Mouse (Mus musculus) small intestine, adult 2 months (tissue): Measurements from ENCODE around the gene Fmo6. TPM values are rescaled to one million over a fixed set of nuclear protein-coding genes. Genes with fewer than 3 reads are reported as not detected.
A peak's percentile ranks its signal among the peaks of the same experiment; 100 is the strongest.

Source experiments
- H3K27ac ChIP-seq: fragments of 200-500 bp; 2 replicates; pipeline ENCODE4 v1.5.1; 2012; ENCODE audit warnings: low read depth, low read length, control low read depth, inconsistent platforms; ENCODE audit not compliant: insufficient read depth
- H3K27me3 ChIP-seq: fragments of 200-500 bp; 2 replicates; pipeline ENCODE4 v1.6.1; 2012; ENCODE audit warnings: mild to moderate bottlenecking, moderate library complexity, low read length, inconsistent platforms; ENCODE audit not compliant: control insufficient read depth, insufficient read depth
- H3K36me3 ChIP-seq: fragments of 200-500 bp; 2 replicates; pipeline ENCODE4 v1.6.1; 2012; ENCODE audit warnings: mild to moderate bottlenecking, low read length, control low read depth, inconsistent platforms; ENCODE audit not compliant: control insufficient read depth, insufficient read depth
- H3K4me1 ChIP-seq: fragments of 200-500 bp; 2 replicates; pipeline ENCODE4 v1.6.1; 2012; ENCODE audit warnings: low read length, inconsistent platforms, mixed read lengths; ENCODE audit not compliant: control insufficient read depth, insufficient read depth, insufficient read length
- H3K4me3 ChIP-seq: fragments of 200-500 bp; 2 replicates; pipeline ENCODE4 v1.5.1; 2012; ENCODE audit warnings: low read depth, mild to moderate bottlenecking, control low read depth, inconsistent platforms, low read length, moderate library complexity
- CTCF ChIP-seq: fragments of 200-500 bp; IDR thresholded peaks from 2 replicates; pipeline ENCODE4 v1.5.1; 2012; ENCODE audit warnings: low read depth, mild to moderate bottlenecking, control low read depth, inconsistent platforms, low read length, moderate library complexity, mixed read lengths; ENCODE audit not compliant: insufficient replicate concordance, insufficient read length; ENCODE audit errors: extremely low read depth
- POLR2A ChIP-seq: fragments of 200-500 bp; IDR thresholded peaks from 2 replicates; pipeline ENCODE4 v1.6.1; 2012; ENCODE audit warnings: low read depth, mild to moderate bottlenecking, control low read depth, inconsistent platforms, low read length, moderate library complexity
- WGBS: fragments of 180-500 bp; shearing (Covaris S2); methylation state at CpG from one replicate; pipeline ENCODE4 v1.1.7; 2018; 5-methylcytosine and 5-hydroxymethylcytosine counted together
- polyA plus RNA-seq: library from polyadenylated mRNA; depleted of rRNA; stranded (reverse); fragments of >200 nt; gene quantifications from 2 replicates; pipeline ENCODE4 v1.2.3, GENCODE M21; 2012

The Fmo6 gene
- polyA plus RNA-seq, 1 experiment = not detected

- 64% methylated on average over 4 of the region's 4 CpGs for WGBS
- H3K36me3 ChIP-seq = no peaks in the 10 kb centered on the region
- no peak for TF ChIP-seq POLR2A
- no peak for TF ChIP-seq CTCF
- no peak overlapping the region for H3K4me3 ChIP-seq
- no peak overlapping the region for H3K27ac ChIP-seq
- H3K27me3 ChIP-seq = no peaks in the 10 kb centered on the region
- H3K4me1 ChIP-seq = peaks cover 3% of the 10 kb centered on the region; the same call in 1 of the 2 replicates
These were observed 22.3 kb downstream of the Fmo6 start for GRCm38 (mm10) chr1:162914932-162915556.

DNA sequence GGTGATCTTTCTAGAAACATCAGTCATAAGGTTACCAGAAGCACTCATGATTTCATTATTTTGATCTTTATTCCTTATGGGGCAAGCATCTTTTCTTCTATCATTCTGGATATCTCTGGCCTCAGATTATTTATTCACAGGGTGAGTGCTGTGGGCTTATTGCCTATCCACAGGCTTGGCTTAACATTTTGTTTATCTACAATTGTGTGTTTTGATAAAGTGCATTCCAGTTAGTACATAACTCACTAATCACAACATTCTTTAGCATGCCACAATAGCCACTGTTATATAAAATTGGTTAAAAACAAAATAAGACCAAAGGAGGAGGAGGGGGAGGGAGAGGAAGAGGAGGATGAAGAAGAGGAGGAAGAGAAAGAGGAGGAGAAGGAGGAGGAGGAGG is 25.2 kb downstream of the Fmo6 start:
- no peaks in the 10 kb centered on the region for H3K27me3 ChIP-seq
- H3K4me3 ChIP-seq = no peak overlapping the region
- no peak for TF ChIP-seq POLR2A
- TF ChIP-seq CTCF = no peak
- H3K4me1 ChIP-seq = peaks cover 3% of the 10 kb centered on the region; the same call in 1 of the 2 replicates
- no peak overlapping the region for H3K27ac ChIP-seq
- no peaks in the 10 kb centered on the region for H3K36me3 ChIP-seq

GRCm38 (mm10) chr1:162901879-162902278 is 35.4 kb downstream of the Fmo6 start:
- Histone ChIP-seq H3K36me3 (no peaks in the 10 kb centered on the region), H3K4me1 (no peaks in the 10 kb centered on the region), H3K27me3 (no peaks in the 10 kb centered on the region), H3K4me3 (no peak overlapping the region), H3K27ac (no peak overlapping the region)
- TF ChIP-seq CTCF = no peak
- no peak for TF ChIP-seq POLR2A
- WGBS = 84% methylated on average over 4 of the region's 4 CpGs

DNA sequence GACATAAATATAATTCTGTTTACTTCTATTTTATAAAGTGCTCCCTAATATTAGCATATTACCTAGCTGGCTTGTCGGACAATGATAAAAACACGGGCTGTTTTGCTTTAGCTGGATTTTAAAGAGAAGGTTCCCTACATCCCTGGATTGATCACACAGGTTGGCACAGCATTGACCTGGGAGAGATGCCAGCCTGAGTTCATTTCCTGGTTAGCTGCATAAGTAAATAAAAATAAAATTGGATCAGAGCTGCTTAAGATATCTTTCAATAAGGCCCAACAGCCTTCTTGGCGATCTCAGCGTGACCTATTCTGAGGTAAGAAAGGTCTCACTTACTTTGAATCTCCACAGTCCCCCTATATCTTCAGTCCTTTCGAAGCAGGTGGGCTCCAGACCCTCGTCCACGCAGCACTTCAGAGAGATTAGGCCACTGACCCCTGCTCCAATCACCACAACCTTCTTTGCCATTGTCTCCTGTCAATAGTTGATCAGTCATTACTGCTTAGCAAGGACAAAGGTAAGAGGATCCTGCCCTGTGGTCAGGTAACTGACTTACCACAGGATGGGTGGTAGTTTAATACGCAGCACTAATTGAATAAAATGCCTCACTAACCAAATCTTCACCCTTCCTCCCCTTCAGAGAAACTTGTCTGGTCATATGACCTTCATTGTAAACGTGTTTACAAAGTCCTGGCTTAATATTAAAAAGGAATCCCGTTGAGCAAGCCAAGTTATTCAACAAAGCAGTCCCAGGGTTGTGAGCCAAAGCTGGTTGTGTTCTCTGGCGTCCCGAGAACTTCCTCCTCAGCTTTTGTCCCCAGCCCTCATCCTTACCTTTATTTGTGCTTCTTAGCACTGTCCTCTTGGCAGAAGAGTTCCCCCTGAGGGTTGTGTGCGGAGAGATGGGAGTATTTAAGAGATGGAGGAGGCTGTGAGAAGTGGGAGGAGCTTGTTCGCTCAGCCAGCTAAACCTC is 39.2 kb downstream of the Fmo6 start, which contains the start of gene Fmo2:
Fmo2 (minus strand) TSS at position 889 of the 974 bp plus-strand sequence.
- WGBS = 30% methylated on average over 14 of the region's 14 CpGs
- TF ChIP-seq CTCF (no peak), POLR2A (no peak)
- Histone ChIP-seq H3K36me3 (no peaks in the 10 kb centered on the region), H3K27ac (peak within 1 kb of the TSS; percentile 37), H3K27me3 (no peaks in the 10 kb centered on the region), H3K4me1 (no peaks in the 10 kb centered on the region), H3K4me3 (no peak within 1 kb of the TSS)

DNA sequence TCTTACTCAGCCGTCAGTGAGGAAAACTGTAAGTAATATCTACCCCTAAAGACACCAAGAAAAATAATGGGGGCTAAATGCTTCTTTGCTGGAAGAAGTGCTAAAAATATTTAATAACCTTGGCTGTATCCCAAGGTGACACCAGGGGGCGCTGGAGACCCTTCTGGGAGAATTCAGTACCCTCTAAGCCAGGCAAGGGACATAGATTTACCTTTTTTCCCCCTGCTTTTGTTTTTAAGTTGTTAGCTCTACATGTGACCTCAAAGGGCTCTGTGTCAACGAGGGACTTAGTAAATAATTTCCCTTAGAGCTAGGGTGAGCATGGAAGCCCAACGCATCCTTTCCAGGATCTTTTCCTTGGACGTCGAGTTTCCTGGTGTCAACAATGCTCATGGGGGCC is 41.4 kb downstream of the Fmo6 start:
- Histone ChIP-seq H3K4me1 (no peaks in the 10 kb centered on the region), H3K4me3 (no peak overlapping the region), H3K27ac (no peak overlapping the region), H3K36me3 (no peaks in the 10 kb centered on the region), H3K27me3 (no peaks in the 10 kb centered on the region)
- no peak for TF ChIP-seq POLR2A
- peak; percentile 71; the same call in 1 of the 2 replicates for TF ChIP-seq CTCF
- WGBS = 48% methylated on average over 6 of the region's 6 CpGs

- Histone ChIP-seq H3K27me3 (no peaks in the 10 kb centered on the region), H3K36me3 (no peaks in the 10 kb centered on the region), H3K4me3 (no peak overlapping the region), H3K4me1 (no peaks in the 10 kb centered on the region), H3K27ac (no peak overlapping the region)
- TF ChIP-seq POLR2A (no peak), CTCF (no peak)
- 66% methylated on average over 6 of the region's 6 CpGs for WGBS
These were observed 44.3 kb downstream of the Fmo6 start for GRCm38 (mm10) chr1:162893014-162893413.

DNA sequence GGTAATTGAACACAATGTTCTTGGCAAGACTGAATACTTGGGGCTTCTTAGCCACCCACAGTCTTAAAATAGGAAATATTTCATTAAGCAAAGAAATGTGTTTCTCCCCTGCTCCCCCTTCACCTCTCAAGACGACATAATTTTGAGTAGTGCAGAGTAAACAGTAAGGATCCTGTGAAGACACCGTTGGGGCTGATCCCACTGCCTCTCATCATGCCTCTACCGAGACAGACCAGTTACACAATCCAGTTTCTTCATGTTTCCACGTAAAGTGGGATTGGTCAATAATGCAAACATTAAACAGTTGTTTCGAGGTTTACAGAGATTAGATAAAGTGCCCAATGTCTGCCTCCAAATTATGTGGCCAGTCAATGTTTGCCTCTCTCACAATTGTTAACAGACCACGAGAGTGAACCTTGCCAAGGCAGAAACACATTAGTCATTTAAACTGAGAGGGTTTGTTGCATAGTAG is 45.3 kb downstream of the Fmo6 start:
- no peak overlapping the region for H3K4me3 ChIP-seq
- WGBS = 11% methylated on average over 6 of the region's 6 CpGs
- no peaks in the 10 kb centered on the region for H3K36me3 ChIP-seq
- no peak overlapping the region; the same call in 1 of the 2 replicates for H3K27ac ChIP-seq
- TF ChIP-seq POLR2A = no peak
- TF ChIP-seq CTCF = no peak
- H3K4me1 ChIP-seq = peaks cover 3% of the 10 kb centered on the region
- no peaks in the 10 kb centered on the region for H3K27me3 ChIP-seq
